Mouse (Mus musculus): ENCODE results near the gene Olfr1442. TPM values are rescaled to one million over a fixed set of nuclear protein-coding genes. Genes with fewer than 3 reads are reported as not detected.
A peak's percentile ranks its signal among the peaks of the same experiment; 100 is the strongest.
"Not testable (repeated sequence)": the region's sequence is repeated elsewhere in the genome, so short reads cannot be mapped to it uniquely, and the experiment has no call there.

Olfr1442 gene
- total RNA-seq (2021), result not detected
- long read RNA-seq, experiment 1, result 0 reads
- long read RNA-seq, experiment 2, result 0 reads

DNA sequence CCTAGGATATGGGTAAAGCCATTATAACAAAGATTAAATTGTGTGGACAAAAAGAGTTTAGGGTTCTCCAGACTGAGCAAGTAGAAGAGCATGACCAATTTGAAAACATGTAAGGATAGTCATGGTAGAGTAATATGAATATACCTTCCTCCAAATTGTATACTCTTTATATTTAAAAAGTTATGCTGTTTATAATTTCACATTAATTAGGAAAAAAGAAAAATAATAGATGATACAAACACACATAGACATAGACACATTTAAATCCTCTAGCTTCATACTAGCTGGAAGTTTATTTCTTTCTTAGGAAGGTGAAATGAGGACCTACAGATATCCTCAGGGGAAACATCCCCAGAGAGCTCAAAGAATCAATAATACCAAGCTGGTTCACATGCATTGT is at the start of gene Olfr1442:
Gene Olfr1442, plus strand, starts transcription at position 301 of the 400 bp plus-strand sequence.
- no peak for DNase-seq

DNA sequence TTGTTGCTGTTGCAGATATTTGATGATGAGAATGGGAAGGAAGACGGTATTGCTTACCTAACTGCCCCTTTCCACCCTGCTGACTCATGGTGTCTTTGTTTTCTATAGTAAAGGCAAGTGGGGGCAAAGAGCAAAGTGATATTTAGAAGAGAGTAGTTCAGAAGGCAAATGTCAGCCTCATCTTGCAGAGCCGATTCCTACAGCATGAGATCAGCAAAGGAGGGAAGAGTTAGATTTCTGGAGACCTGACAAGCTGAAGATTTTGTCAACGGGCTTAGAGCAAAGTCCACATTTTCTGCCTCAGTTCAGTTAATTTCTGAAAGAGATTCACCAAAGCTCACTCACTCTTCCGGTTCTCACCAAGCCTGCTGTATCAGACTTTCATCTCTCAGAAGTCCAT is 37.1 kb upstream of the Olfr1442 start, which contains the start of gene Glyat:
Gene Glyat, plus strand, starts transcription at position 133 of the 400 bp plus-strand sequence.
- DNase-seq, result no peak

DNA sequence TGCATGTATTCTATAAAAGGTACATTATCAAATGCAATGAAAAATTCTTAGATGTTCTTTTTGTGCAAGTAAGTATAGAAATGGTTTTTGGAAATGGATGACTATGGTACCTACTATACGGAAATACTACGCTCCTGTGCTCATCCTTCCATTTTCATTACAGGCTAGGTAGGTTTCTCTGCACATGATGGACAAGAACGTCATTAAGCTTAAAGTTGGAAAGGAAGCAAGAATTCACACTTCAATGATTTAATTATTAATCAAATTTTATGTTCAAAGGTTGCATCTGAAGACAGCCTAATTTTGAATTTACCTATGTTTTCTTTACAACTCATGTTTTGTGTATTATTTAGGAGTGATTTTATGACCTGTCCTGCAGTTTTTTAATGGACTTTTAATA is 36.0 kb upstream of the Olfr1442 start:
- no peak for DNase-seq

DNA sequence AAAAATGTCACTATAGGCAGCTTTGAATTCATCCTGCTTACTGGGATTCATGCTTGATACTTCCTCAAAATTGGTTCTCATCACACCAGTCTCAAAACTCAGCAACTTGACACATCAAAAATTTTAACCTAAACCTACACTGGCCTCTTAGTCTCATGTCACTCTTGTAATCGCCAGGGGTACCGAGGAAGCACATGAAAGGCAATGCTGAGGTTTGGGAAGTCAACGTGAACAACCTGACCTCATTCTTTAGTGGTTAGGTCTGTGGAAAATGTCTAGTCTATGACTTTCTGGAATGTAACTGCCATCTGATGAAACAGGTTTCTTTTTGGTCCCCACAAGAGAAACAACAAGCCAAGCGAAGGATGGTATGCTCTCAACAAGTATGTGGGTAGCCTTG is 35.3 kb upstream of the Olfr1442 start:
- DNase-seq, result no peak

DNA sequence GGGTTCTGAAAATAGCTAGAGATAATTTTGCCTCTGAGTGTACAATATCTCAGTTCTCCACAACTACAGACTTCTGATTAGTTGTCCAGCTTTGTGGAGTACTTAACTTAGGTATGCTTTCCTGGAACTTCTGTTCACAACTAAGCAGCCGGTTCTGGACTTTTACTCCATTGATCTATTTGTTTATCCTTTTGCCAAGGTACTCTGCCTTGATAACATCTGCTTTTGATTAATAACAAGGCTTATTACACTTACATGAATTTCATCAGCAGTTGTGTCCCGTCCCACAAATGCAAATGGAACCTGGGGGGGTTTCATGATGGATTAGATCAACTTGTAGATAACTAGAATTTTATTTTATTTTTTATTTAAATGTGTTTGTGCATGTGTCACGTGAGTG is 33.4 kb upstream of the Olfr1442 start:
- no peak for DNase-seq

DNA sequence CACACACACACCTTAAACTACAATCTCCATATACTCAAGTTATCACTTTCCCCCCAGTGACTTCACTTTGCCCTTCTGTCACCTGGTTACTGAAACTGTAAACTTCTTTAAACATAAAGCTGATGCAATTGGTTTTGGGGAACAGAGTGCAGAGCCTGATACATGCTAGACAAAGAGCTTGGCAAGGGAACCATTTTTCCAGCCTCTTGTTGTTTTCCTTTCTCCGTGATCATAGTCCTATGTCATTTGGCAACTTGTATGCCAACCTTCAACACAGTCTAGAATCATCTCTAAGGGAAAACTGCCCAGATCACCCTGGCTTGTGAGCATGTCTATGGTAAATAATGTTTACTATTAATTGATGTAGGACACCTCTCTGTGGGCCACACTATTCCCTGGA is 32.2 kb upstream of the Olfr1442 start:
- no peak for DNase-seq

DNA sequence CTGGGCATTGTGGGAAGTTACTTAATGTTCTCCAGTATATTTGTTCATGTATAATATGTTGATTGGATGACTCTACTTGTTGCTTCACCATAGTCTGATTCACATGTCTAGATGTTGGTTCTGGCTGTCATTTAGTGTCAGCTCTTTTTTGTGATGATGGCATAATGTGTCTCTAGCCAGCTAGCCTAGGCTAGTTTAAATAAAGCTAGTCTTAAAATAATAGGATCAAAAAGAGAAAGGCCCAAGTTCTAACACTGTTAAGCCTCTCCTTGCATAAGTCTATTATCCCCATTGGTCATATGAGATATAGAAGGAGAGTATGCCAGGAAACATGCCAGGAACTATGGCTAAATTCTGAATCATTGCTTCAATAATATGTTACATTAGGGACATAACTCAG is 20.7 kb upstream of the Olfr1442 start:
- DNase-seq, result no peak

DNA sequence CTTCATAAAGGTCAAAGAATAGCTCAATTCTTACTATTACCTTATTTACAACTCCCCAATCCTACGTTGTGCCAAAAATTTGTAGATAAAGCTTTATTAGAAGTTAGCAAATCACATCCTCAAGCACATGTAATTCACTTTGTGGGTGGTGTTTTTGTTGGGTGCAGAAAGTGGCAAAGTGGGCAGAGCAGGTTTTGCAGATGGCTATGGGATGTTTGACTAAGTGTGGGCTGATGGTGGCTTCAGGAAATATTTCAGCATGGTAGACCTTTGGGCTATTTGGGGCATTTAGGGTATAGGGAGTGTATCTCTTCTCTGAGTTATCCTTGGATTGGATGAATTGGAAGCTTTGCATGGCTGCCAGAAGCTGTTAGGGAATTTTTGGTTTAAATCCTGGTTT is 4.1 kb upstream of the Olfr1442 start:
- DNase-seq, result no peak

DNA sequence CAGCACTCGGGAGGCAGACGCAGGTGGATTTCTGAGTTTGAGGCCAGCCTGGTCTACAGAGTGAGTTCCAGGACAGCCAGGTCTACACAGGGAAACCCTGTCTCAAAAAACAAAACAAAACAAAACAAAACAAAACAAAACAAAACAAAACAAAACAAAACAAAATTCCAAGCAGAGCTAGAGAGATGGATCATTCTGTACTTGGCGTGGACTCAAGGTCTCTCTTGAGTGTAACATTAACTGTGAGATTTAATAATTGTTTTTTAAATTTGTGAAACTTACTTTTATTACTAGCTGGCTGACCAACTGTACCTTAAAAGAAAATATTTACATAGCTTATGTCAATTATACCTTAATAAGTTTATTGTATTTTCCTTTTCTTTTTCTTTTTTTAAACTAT is 1.6 kb upstream of the Olfr1442 start:
- not testable (repeated sequence) for DNase-seq

DNA sequence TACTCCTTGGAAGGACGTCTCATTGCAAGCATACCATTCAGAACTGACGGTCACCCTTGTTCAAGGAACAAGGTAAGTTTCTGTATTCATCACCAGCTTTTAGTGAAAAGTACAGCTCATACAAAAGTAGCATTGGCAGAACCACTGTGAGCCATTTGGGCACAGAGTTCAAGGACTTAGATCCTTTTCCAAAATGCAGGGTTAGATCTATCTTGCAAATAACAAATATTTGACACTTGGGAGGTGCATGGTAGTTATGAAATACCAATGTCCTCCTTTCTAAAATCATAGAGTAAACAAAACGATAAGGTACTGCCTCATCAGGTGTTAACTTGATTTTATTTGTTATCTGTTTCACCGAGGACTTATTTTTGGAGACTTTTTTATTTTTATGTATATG is 812 bp downstream of the Olfr1442 start:
- DNase-seq, result no peak

DNA sequence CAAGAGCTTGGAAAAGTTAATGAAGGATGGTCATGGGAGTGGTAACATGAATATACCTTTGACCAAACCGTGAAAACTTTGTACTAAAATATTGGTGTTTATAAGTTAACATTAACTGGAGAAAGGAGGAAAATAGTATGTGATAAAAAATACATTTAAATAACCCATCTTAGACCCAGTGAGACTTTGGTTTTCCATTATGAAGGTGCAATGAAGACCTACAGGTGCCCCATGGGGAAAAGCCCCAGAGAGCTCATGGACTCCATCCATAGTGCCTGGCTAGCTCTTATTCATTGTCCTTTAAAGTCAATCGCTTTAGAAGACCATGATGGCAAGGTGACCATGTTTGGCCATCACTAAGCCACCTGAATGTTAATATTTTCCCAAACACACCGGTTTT is 7.6 kb downstream of the Olfr1442 start, which contains the start of gene Olfr1443:
Gene Olfr1443, plus strand, starts transcription at position 301 of the 400 bp plus-strand sequence.
- no peak for DNase-seq

DNA sequence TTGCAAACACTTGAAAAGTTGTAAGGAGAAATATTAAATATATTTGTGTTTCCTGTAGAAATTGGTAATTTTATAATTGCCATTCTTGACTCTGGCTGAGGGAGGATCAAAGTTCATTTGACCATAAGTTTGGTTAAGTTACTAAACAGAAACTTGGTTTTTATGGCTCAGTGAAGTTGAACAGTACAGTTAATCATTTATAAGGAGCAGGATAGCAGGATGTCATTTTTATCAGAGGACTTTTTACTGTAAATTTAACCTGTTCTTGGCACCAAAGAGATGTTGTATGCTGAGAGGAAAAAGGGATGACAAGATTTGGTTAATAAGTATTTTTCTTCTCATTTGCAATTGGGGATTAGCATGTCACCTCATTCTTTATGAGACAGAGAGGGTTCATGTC is 14.4 kb downstream of the Olfr1442 start:
- DNase-seq, result no peak

DNA sequence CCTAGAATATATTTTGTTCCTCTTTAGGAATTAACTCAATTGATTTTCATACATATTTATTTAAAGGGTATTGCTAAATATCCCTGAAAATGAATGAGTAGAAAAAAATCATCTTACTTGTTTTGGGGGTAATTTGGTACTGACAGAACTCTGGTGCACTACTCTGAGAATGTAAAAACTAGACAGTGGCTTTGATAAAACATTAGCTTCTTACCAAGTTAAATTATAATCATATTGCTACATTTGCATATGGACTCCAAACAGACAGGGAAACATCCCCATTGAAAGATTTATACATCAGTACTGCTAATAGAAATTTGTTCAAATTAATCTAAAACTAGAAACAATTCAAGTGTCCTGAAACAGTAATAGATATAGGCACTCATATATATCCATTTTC is 15.0 kb downstream of the Olfr1442 start:
- no peak for DNase-seq

DNA sequence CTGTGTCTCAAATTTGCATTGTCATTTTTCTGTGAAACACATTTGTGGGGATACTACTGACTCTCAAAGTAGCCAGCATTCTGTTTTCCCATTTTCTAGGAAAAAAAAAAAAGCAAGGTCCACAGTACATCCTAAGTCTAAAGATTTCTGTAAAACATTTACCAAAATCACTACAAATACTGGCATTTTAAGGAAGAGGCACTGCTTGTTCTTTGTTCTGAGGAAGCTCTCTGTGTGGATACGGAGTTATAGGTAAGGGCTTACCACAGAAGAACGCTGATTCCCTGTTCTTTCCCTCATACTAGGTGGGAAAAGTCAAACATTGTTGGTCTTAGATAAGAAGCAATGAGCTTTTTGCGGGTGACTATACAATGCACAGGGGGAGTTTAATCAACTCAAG is 25.4 kb downstream of the Olfr1442 start, which contains the start of gene Keg1:
Gene Keg1, plus strand, starts transcription at position 197 of the 400 bp plus-strand sequence.
- DNase-seq, result no peak

DNA sequence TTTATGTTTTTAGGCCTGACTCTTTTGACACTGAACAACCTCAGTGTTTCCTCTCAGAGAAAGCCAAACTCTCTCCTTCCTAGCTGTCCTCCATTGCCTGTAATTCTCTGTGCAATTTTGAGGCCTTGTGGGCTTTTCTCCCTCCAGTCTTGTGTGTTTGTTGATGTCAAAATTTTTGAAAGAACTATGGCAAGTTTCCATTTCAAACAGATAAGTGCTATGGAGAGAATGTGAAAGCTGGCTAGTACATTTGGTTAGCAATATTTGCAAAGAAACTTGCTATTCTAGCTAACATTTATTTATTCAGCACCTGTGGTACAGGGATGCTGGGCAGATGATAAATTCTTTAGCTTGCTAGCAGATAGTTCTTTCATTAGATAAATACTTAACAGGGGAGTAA is 26.0 kb downstream of the Olfr1442 start:
- DNase-seq, result no peak

DNA sequence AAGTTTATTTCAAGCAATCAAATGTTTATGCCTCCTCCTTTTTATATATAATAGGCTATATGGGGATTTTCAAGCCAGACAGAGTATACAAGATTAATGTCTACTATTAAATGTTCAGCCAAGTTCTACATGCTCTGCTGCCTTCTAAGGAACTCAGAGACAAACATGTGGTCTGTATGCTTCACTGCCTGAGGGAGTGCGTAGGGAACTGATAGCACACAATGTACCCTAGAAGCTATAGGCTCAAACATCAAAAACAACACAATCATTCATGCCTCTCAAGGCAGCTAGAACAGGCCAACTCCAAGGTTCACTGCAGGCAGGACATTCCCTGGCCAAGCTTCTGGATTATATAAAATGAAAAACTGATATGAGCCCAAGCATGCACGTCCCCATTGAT is 38.2 kb downstream of the Olfr1442 start:
- DNase-seq, result no peak

DNA sequence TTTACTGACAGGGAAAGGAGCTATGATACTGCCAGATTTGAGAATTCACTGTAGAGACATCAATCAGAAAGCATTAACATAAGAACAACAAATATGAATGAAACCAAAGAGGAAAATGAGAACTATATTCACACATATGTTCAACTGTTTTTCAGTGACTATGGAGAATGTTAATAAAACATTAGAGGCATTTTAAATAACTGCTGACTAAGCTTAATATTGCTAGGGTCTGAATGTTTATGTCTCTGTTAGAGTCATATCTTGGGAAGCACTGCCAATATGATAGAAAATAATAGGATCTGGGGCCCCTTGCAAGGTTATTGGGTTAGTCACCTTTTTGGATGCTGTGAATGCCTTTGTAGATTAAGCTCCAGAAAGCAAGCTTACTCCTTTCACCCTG is 38.7 kb downstream of the Olfr1442 start:
- no peak for DNase-seq

DNA sequence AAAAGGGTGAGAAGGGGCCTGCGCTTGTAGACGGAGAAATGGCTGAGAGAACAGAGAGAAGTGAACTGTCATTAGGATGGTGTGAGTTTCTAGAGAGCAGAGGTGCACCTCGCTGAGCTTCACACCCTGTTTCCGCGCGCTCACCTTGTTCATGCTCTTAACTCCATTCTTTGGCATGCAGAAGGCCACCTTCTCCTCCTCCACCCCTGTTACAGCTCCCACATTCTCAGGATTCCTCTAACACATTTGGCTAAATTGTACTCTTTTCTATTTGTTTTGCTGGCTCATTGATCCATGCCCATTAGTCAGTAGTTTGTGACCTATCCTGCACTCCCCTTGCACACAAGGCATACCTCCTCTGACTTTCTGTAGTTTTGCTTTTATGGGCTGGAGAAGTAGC is 49.0 kb downstream of the Olfr1442 start:
- no peak for DNase-seq

DNA sequence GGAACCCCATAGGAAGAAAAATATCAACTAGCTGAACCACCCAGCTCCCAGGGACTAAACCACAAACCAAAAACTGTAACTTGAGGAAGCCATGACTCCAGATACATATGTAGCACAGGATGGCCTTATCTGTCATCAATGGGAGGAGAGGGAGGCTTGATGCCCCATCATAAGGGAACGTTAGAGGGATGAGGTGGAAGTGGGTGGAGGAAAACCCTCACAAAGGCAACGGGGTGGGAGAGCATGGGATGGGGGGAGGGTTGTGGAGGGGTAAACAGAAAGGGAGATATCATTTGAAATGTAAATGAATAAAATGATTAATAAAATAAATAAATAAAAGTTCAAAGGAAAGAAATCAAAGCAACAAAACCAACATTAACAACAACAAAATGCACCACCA is 50.2 kb downstream of the Olfr1442 start:
- no peak for DNase-seq

DNA sequence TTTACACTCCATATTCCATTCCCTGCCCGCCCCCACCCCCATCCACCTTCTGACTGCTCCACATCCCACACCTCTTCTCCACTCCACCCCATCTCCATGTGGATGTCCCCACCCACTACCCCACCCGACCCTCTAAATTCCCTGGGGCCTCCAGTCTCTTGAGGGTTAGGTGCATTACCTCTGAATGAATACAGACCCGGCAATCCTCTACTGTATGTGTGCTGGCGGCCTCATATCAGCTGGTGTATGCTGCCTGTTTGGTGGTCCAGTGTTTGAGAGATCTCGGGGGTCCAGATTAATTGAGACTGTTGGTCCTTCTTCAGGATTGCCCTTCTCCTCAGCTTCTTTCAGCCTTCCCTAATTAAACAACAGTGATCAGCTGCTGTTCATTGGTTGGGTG is 50.7 kb downstream of the Olfr1442 start:
- not testable (repeated sequence) for DNase-seq

DNA sequence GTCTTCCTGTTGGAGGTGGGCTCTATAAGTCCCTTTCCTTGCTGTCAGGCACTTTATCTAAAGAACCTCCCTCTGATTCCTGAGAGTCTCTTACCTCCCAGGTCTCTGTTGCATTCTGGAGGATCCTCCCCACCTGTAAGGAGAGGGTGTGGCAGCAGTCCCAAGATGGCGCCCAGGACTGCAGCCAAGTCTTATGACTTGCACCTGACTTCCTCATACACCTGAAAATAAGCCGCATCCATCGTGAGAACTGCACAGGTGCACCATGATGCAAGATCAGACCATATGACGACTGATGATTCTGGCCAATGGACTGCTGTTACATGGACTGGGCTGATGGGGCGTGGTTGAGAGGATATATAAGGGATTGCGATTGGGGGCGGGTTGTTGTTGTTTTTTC is 51.4 kb downstream of the Olfr1442 start:
- not testable (repeated sequence) for DNase-seq

DNA sequence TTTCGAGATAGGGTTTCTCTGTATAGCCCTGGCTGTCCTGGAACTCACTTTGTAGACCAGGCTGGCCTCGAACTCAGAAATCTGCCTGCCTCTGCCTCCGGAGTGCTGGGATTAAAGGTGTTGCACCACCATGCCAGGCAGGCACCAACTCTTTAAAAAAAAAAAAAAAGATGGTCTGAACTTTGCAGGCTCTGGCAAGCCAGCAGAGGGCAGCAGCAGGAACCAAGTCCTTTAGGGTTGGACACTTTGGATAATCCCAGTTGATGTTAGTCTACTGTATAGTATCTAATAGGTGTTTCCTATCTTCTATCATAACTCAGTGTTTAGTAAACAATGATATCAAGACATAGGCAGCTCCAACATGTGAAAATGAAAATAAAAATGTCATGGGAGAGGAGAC is 52.1 kb downstream of the Olfr1442 start:
- DNase-seq, result peak; percentile 14

DNA sequence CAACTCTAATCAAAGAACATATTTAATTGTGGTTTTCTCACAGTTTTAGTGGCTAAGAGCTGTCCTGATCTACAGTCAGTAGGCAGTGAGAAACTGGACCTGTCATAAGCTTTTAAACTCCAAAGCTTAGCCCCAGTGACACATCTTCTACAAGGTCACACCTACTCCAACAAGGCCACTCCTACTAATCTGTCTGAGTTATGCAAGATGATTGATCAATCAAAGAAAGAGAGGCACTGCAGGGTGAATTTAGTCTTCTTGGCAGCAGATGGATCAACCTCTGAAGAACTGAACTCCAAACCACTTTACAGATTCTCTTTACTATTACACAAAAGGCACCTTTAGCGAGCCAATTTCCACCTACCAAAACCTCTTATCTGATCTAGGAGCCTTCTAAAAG is 55.6 kb downstream of the Olfr1442 start:
- no peak for DNase-seq
